Mouse (Mus musculus) spleen, postnatal 14 days (tissue): ENCODE measurements at regions not wholly inside any gene's neighbourhood (a gene's known extent, or its start where the extent isn't known, plus 50 kb on each side); places are given as distances from the start of the nearest gene placed in this dataset.

Experiments used
- DNase-seq, 2 experiments: peaks; one replicate each; pipeline ENCODE4 v3.0.0; 2021 to 2022; ENCODE audit warnings: low spot score in 2 of 2

GRCm38 (mm10) chr4:9005938-9006626, 767.2 kb upstream of the Car8 start:
- DNase-seq = no peak

GRCm38 (mm10) chr4:9003891-9004290, 765.0 kb upstream of the Car8 start:
- DNase-seq = no peak

- no peak for DNase-seq
Observed at GRCm38 (mm10) chr4:9002380-9002779, 763.5 kb upstream of the Car8 start.

GRCm38 (mm10) chr4:8998606-8999005, 759.8 kb upstream of the Car8 start:
- no peak for DNase-seq

GRCm38 (mm10) chr4:8992171-8992570, 753.3 kb upstream of the Car8 start:
- DNase-seq = no peak

- DNase-seq = no peak
Observed at GRCm38 (mm10) chr4:8990551-8990950, 751.7 kb upstream of the Car8 start.

- DNase-seq = no peak
Observed at GRCm38 (mm10) chr4:8989614-8990013, 750.8 kb upstream of the Car8 start.

- no peak for DNase-seq
Observed at GRCm38 (mm10) chr4:8989110-8989509, 750.3 kb upstream of the Car8 start.

GRCm38 (mm10) chr4:8988345-8988733, 749.5 kb upstream of the Car8 start:
- no peak for DNase-seq

- DNase-seq = no peak
Observed at GRCm38 (mm10) chr4:8987544-8988344, 748.9 kb upstream of the Car8 start.

GRCm38 (mm10) chr4:8986394-8987091, 747.7 kb upstream of the Car8 start:
- no peak for DNase-seq

- DNase-seq = no peak
Observed at GRCm38 (mm10) chr4:8984059-8984606, 745.3 kb upstream of the Car8 start.

- DNase-seq = no peak
Observed at GRCm38 (mm10) chr4:8978949-8979348, 740.1 kb upstream of the Car8 start.

GRCm38 (mm10) chr4:8969951-8970455, 731.2 kb upstream of the Car8 start:
- no peak for DNase-seq

GRCm38 (mm10) chr4:8968741-8969140, 729.9 kb upstream of the Car8 start:
- no peak for DNase-seq

- no peak for DNase-seq
Observed at GRCm38 (mm10) chr4:8967986-8968385, 729.1 kb upstream of the Car8 start.

GRCm38 (mm10) chr4:8965563-8965962, 726.7 kb upstream of the Car8 start:
- DNase-seq = no peak

GRCm38 (mm10) chr4:8962959-8963572, 724.2 kb upstream of the Car8 start:
- DNase-seq = no peak

GRCm38 (mm10) chr4:8961851-8962250, 723.0 kb upstream of the Car8 start:
- DNase-seq = no peak

GRCm38 (mm10) chr4:8957771-8958170, 718.9 kb upstream of the Car8 start:
- no peak for DNase-seq

GRCm38 (mm10) chr4:8957023-8957343, 718.1 kb upstream of the Car8 start:
- DNase-seq = no peak
